Comparison of ENCODE assay signal across 8 mouse cellular contexts in genomic region chr8:80753017-80753715, GRCm38 (mm10). TPM values are rescaled to one million over a fixed set of nuclear protein-coding genes. Genes with fewer than 3 reads are reported as not detected.
DNase-seq lines count a peak whose midpoint lies in the region; ATAC-seq and TF ChIP-seq lines count a peak whose summit lies in the region.

No protein-coding gene starts in this region.

- no peaks in the 10 kb centered on the region for H3K4me1 ChIP-seq in midbrain, embryonic 11.5 days (ENCODE audit: control insufficient read depth, insufficient read depth, low read length)

- intact Hi-C loops in left cerebral cortex, adult 2 months (cut with DNase I): loop anchor here (2.0 to 5.0 kb wide), 3 partner anchors 124 to 1994 kb away; no protein-coding TSS in a partner anchor

- WGBS in midbrain, embryonic 11.5 days: 29% methylated on average over 9 of the region's 9 CpGs

- no peak overlapping the region for H3K4me2 ChIP-seq in midbrain, embryonic 11.5 days

- TF ChIP-seq CTCF in left cerebral cortex, adult 2 months (IDR thresholded peaks at IDR 0.05): peak; percentile 87

- peak; percentile 46 for ATAC-seq in inflammation-experienced regulatory T-cells, adult 6 months
- peak; percentile 83 for ATAC-seq in midbrain, embryonic 11.5 days (ENCODE audit: low FRiP score)

- H3K9me3 ChIP-seq in midbrain, embryonic 11.5 days (ENCODE audit: control insufficient read depth, low read length): no peaks in the 10 kb centered on the region

- DNase-seq in adrenal gland, adult (ENCODE audit: inconsistent age in 2 of 2, low spot score in 1 of 2): peak; percentile 78 to 93
- DNase-seq in embryo, embryonic 10 days (ENCODE audit: low spot score): peak; percentile 93
- peak; percentile 86 for DNase-seq in gastrocnemius, postnatal 10 days
- DNase-seq in left cerebral cortex, adult 2 months (ENCODE audit: extremely low spot score in 1 of 2, low spot score in 2 of 2): peak; percentile 79 to 86
- DNase-seq in midbrain, embryonic 11.5 days (ENCODE audit: low spot score, missing footprints): peak; percentile 99
- peak; percentile 58 to 78 for DNase-seq in right cerebral cortex, postnatal 36 days (ENCODE audit: low spot score in 2 of 2)
- peak; percentile 74 to 84 for DNase-seq in urinary bladder, postnatal 36 days (ENCODE audit: low spot score in 2 of 2)

- H3K4me3 ChIP-seq in left cerebral cortex, adult 2 months: no peak overlapping the region
- no peak overlapping the region for H3K4me3 ChIP-seq in midbrain, embryonic 11.5 days (ENCODE audit: low read depth, low read length)

- no peaks in the 10 kb centered on the region for H3K36me3 ChIP-seq in midbrain, embryonic 11.5 days (ENCODE audit: control insufficient read depth, insufficient read depth, low read length)

- H3K27me3 ChIP-seq in midbrain, embryonic 11.5 days (ENCODE audit: control insufficient read depth, insufficient read depth, low read length): no peaks in the 10 kb centered on the region

- H3K9ac ChIP-seq in midbrain, embryonic 11.5 days (ENCODE audit: low read length): no peak overlapping the region

- no peak overlapping the region for H3K27ac ChIP-seq in left cerebral cortex, adult 2 months
- H3K27ac ChIP-seq in midbrain, embryonic 11.5 days (ENCODE audit: low read depth, low read length): no peak overlapping the region

RNA-seq across cellular contexts. Expression of gene Smarca5, which starts 13.9 kb away (rescaled TPM):
- total RNA-seq in gastrocnemius, postnatal 10 days (2021): 10 to 100 TPM; 33.0 to 36.1 TPM
- polyA plus RNA-seq in inflammation-experienced regulatory T-cells, adult 6 months (2017; shearing (Covaris generic)): 10 to 100 TPM; 28.9 to 32.8 (median 29.4) TPM
- 10 to 100 TPM; 60.7 to 61.0 TPM for total RNA-seq in left cerebral cortex, adult 2 months (2021)
- polyA plus RNA-seq in midbrain, embryonic 11.5 days (2014; fragmentation: Nextera tagmentation; extraction: Ambion mirVana): 182 TPM in 2 replicates
